19 mouse cellular contexts compared by ENCODE assay signal in genomic region chr5:141553444-141553843, GRCm38 (mm10).
A peak's percentile ranks its signal among the peaks of the same experiment; 100 is the strongest.
DNase-seq lines count a peak whose midpoint lies in the region; ATAC-seq and TF ChIP-seq lines count a peak whose summit lies in the region.
"Had no signal": no experiment of that assay in that cellular context is flagged by ENCODE, and none has a peak within 500 bp of the region (broad histone marks: within the 10 kb centered on the region; RNA-seq: fewer than 3 reads in every experiment).

No protein-coding gene starts in this region.

- H3K9ac ChIP-seq in hindbrain, postnatal 0 days (replicated peaks; ENCODE audit: low read length), result no peak overlapping the region
- H3K9ac ChIP-seq in stomach, postnatal 0 days (ENCODE audit: low read length), result no peak overlapping the region
- H3K9ac ChIP-seq: embryonic facial prominence, embryonic 15.5 days; hindbrain, embryonic 13.5 days had no signal

- WGBS in hindbrain, postnatal 0 days, result 62% methylated on average over 9 of the region's 9 CpGs
- 92% methylated on average over 9 of the region's 9 CpGs for WGBS in hindbrain, embryonic 10.5 days
- 40% methylated on average over 9 of the region's 9 CpGs for WGBS in stomach, postnatal 0 days

- H3K4me2 ChIP-seq in hindbrain, postnatal 0 days (ENCODE audit: low read depth, low read length), result no peak overlapping the region
- no peak overlapping the region for H3K4me2 ChIP-seq in stomach, postnatal 0 days (replicated peaks; ENCODE audit: low read depth)
- H3K4me2 ChIP-seq: embryonic facial prominence, embryonic 15.5 days; hindbrain, embryonic 13.5 days had no signal

- ATAC-seq in hindbrain, postnatal 0 days, result no peak
- peak; percentile 47; the same call in 1 of the 2 replicates for ATAC-seq in stomach, postnatal 0 days (ENCODE audit: low FRiP score, low TSS enrichment)
- ATAC-seq: forebrain, embryonic 14.5 days had no signal

- H3K36me3 ChIP-seq in hindbrain, postnatal 0 days (ENCODE audit: insufficient read depth, low read length), result no peaks in the 10 kb centered on the region
- no peaks in the 10 kb centered on the region for H3K36me3 ChIP-seq in hindbrain, embryonic 10.5 days
- no peaks in the 10 kb centered on the region for H3K36me3 ChIP-seq in stomach, postnatal 0 days (ENCODE audit: control insufficient read depth, insufficient read depth, low read length)
- H3K36me3 ChIP-seq: embryonic facial prominence, embryonic 15.5 days; forebrain, embryonic 10.5 days; hindbrain, embryonic 13.5 days had no signal

- no peak for TF ChIP-seq CTCF in hindbrain, postnatal 0 days (IDR thresholded peaks at IDR 0.05; ENCODE audit: low read depth)
- TF ChIP-seq CTCF in stomach, postnatal 0 days (IDR thresholded peaks at IDR 0.05; ENCODE audit: low read depth), result no peak

- no peaks in the 10 kb centered on the region for H3K9me3 ChIP-seq in hindbrain, postnatal 0 days (ENCODE audit: low read length)
- no peaks in the 10 kb centered on the region for H3K9me3 ChIP-seq in hindbrain, embryonic 10.5 days
- H3K9me3 ChIP-seq in stomach, postnatal 0 days (ENCODE audit: control insufficient read depth, low read length), result no peaks in the 10 kb centered on the region
- H3K9me3 ChIP-seq: embryonic facial prominence, embryonic 15.5 days; forebrain, embryonic 10.5 days; hindbrain, embryonic 13.5 days had no signal

- H3K27me3 ChIP-seq in hindbrain, postnatal 0 days (ENCODE audit: insufficient read depth, low read length), result no peaks in the 10 kb centered on the region
- no peaks in the 10 kb centered on the region for H3K27me3 ChIP-seq in hindbrain, embryonic 10.5 days (ENCODE audit: insufficient read depth, poor library complexity, severe bottlenecking)
- H3K27me3 ChIP-seq in stomach, postnatal 0 days (ENCODE audit: control insufficient read depth, insufficient read depth, low read length), result no peaks in the 10 kb centered on the region
- H3K27me3 ChIP-seq: embryonic facial prominence, embryonic 15.5 days had no signal

- TF ChIP-seq EP300 in stomach, postnatal 0 days (optimal IDR thresholded peaks at IDR 0.05), result no peak

- H3K4me1 ChIP-seq in hindbrain, postnatal 0 days (ENCODE audit: insufficient read depth, low read length), result no peaks in the 10 kb centered on the region
- H3K4me1 ChIP-seq in hindbrain, embryonic 10.5 days (replicated peaks), result peaks cover 30% of the 10 kb centered on the region
- H3K4me1 ChIP-seq in stomach, postnatal 0 days (replicated peaks; ENCODE audit: control insufficient read depth, insufficient read depth), result no peaks in the 10 kb centered on the region

- DNase-seq in adrenal gland, postnatal 25 days, result peak; percentile 7
- DNase-seq in adrenal gland, adult 2 months, result no peak
- DNase-seq in hindbrain, postnatal 0 days (ENCODE audit: low spot score), result peak; percentile 16
- DNase-seq in hindbrain, embryonic 10.5 days (ENCODE audit: low spot score), result no peak
- peak; percentile 29 to 39 for DNase-seq in kidney, postnatal 4 days
- no peak for DNase-seq in kidney, adult 8-10 months
- DNase-seq in stomach, postnatal 0 days (ENCODE audit: low spot score), result peak; percentile 22
- DNase-seq: cerebellum, adult 11-12 months; cerebellum, adult 9-10 months; cerebellum, postnatal 36 days; gastrocnemius, adult 2 months; gastrocnemius, postnatal 25 days; heart, postnatal 10 days; heart, postnatal 4 days had no signal

- H3K27ac ChIP-seq in hindbrain, postnatal 0 days, result no peak overlapping the region
- no peak overlapping the region for H3K27ac ChIP-seq in hindbrain, embryonic 10.5 days
- no peak overlapping the region for H3K27ac ChIP-seq in stomach, postnatal 0 days (replicated peaks)
- H3K27ac ChIP-seq: embryonic facial prominence, embryonic 15.5 days; forebrain, embryonic 10.5 days; gastrocnemius, adult 2 months; hindbrain, embryonic 13.5 days had no signal

- no peak overlapping the region for H3K4me3 ChIP-seq in hindbrain, postnatal 0 days (ENCODE audit: low read length)
- no peak overlapping the region for H3K4me3 ChIP-seq in hindbrain, embryonic 10.5 days
- H3K4me3 ChIP-seq in stomach, postnatal 0 days (ENCODE audit: low read depth, low read length), result no peak overlapping the region
- H3K4me3 ChIP-seq: embryonic facial prominence, embryonic 15.5 days; erythroblast, embryonic 14.5 days; forebrain, embryonic 10.5 days; gastrocnemius, adult 2 months; hindbrain, embryonic 13.5 days had no signal

Comparison
In these comparisons a context has a peak if more than half of its experiments do, and no peak if none do; other contexts are left out.
1. DNase-seq: peak in adrenal gland, postnatal 25 days (single experiment), hindbrain, postnatal 0 days (single experiment), kidney, postnatal 4 days (2 of 2) and stomach, postnatal 0 days (single experiment); none in adrenal gland, adult 2 months (single experiment), hindbrain, embryonic 10.5 days (single experiment) and kidney, adult 8-10 months (0 of 2).